Mouse (Mus musculus): ENCODE data around the gene Ust. TPM values are rescaled to one million over a fixed set of nuclear protein-coding genes. Genes with fewer than 3 reads are reported as not detected.

Ust gene
- polyA plus RNA-seq, 1 experiment from 2014 or later: 6.6 TPM

GRCm38 (mm10) chr10:8365816-8366215, 152.8 kb downstream of the Ust start:
- no peak overlapping the region for H3K9ac ChIP-seq (ENCODE audit: low read length)
- H3K27ac ChIP-seq (ENCODE audit: low read depth, low read length): no peak overlapping the region
- H3K27me3 ChIP-seq (ENCODE audit: control insufficient read depth, insufficient read depth, low read length): no peaks in the 10 kb centered on the region
- no peaks in the 10 kb centered on the region for H3K4me1 ChIP-seq (ENCODE audit: control insufficient read depth, insufficient read depth, low read length)
- H3K36me3 ChIP-seq (ENCODE audit: control insufficient read depth, insufficient read depth, low read length): no peaks in the 10 kb centered on the region
- H3K9me3 ChIP-seq (ENCODE audit: control insufficient read depth, low read length): no peaks in the 10 kb centered on the region
- ATAC-seq (ENCODE audit: insufficient read depth, low FRiP score, low TSS enrichment) (no peak), DNase-seq (ENCODE audit: low spot score) (no peak)
- H3K4me3 ChIP-seq (ENCODE audit: low read depth, low read length): no peak overlapping the region
- 46% methylated on average over 1 of the region's 1 CpGs for WGBS
- no peak overlapping the region for H3K4me2 ChIP-seq (ENCODE audit: low read depth)

- Histone ChIP-seq H3K9me3 (ENCODE audit: control insufficient read depth, low read length) (no peaks in the 10 kb centered on the region), H3K9ac (ENCODE audit: low read length) (no peak overlapping the region), H3K4me3 (ENCODE audit: low read depth, low read length) (no peak overlapping the region), H3K4me2 (ENCODE audit: low read depth) (no peak overlapping the region), H3K27me3 (ENCODE audit: control insufficient read depth, insufficient read depth, low read length) (no peaks in the 10 kb centered on the region), H3K4me1 (ENCODE audit: control insufficient read depth, insufficient read depth, low read length) (no peaks in the 10 kb centered on the region), H3K27ac (ENCODE audit: low read depth, low read length) (no peak overlapping the region), H3K36me3 (ENCODE audit: control insufficient read depth, insufficient read depth, low read length) (no peaks in the 10 kb centered on the region)
- ATAC-seq (ENCODE audit: insufficient read depth, low FRiP score, low TSS enrichment) (no peak), DNase-seq (ENCODE audit: low spot score) (no peak)
- 42% methylated on average over 3 of the region's 3 CpGs for WGBS
Measured at GRCm38 (mm10) chr10:8364182-8364581, 154.4 kb downstream of the Ust start.

GRCm38 (mm10) chr10:8363281-8363680, 155.3 kb downstream of the Ust start:
- Histone ChIP-seq H3K4me3 (ENCODE audit: low read depth, low read length) (no peak overlapping the region), H3K9ac (ENCODE audit: low read length) (no peak overlapping the region), H3K9me3 (ENCODE audit: control insufficient read depth, low read length) (no peaks in the 10 kb centered on the region), H3K4me2 (ENCODE audit: low read depth) (no peak overlapping the region), H3K4me1 (ENCODE audit: control insufficient read depth, insufficient read depth, low read length) (no peaks in the 10 kb centered on the region), H3K27ac (ENCODE audit: low read depth, low read length) (no peak overlapping the region), H3K36me3 (ENCODE audit: control insufficient read depth, insufficient read depth, low read length) (no peaks in the 10 kb centered on the region), H3K27me3 (ENCODE audit: control insufficient read depth, insufficient read depth, low read length) (no peaks in the 10 kb centered on the region)
- ATAC-seq (ENCODE audit: insufficient read depth, low FRiP score, low TSS enrichment) (no peak), DNase-seq (ENCODE audit: low spot score) (no peak)
- 29% methylated on average over 8 of the region's 8 CpGs for WGBS

- no peaks in the 10 kb centered on the region for H3K4me1 ChIP-seq (ENCODE audit: control insufficient read depth, insufficient read depth, low read length)
- no peak overlapping the region for H3K27ac ChIP-seq (ENCODE audit: low read depth, low read length)
- no peaks in the 10 kb centered on the region for H3K9me3 ChIP-seq (ENCODE audit: control insufficient read depth, low read length)
- H3K36me3 ChIP-seq (ENCODE audit: control insufficient read depth, insufficient read depth, low read length): no peaks in the 10 kb centered on the region
- no peak overlapping the region for H3K4me2 ChIP-seq (ENCODE audit: low read depth)
- no peaks in the 10 kb centered on the region for H3K27me3 ChIP-seq (ENCODE audit: control insufficient read depth, insufficient read depth, low read length)
- WGBS: 85% methylated on average over 15 of the region's 15 CpGs
- ATAC-seq (ENCODE audit: insufficient read depth, low FRiP score, low TSS enrichment) (no peak), DNase-seq (ENCODE audit: low spot score) (no peak)
- no peak overlapping the region for H3K9ac ChIP-seq (ENCODE audit: low read length)
- no peak overlapping the region for H3K4me3 ChIP-seq (ENCODE audit: low read depth, low read length)
Measured at GRCm38 (mm10) chr10:8358286-8359045, 160.2 kb downstream of the Ust start.

GRCm38 (mm10) chr10:8353534-8353933, 165.1 kb downstream of the Ust start:
- Histone ChIP-seq H3K9ac (ENCODE audit: low read length) (no peak overlapping the region), H3K27me3 (ENCODE audit: control insufficient read depth, insufficient read depth, low read length) (no peaks in the 10 kb centered on the region), H3K27ac (ENCODE audit: low read depth, low read length) (no peak overlapping the region), H3K4me3 (ENCODE audit: low read depth, low read length) (no peak overlapping the region), H3K9me3 (ENCODE audit: control insufficient read depth, low read length) (no peaks in the 10 kb centered on the region), H3K36me3 (ENCODE audit: control insufficient read depth, insufficient read depth, low read length) (no peaks in the 10 kb centered on the region), H3K4me2 (ENCODE audit: low read depth) (no peak overlapping the region), H3K4me1 (ENCODE audit: control insufficient read depth, insufficient read depth, low read length) (no peaks in the 10 kb centered on the region)
- ATAC-seq (ENCODE audit: insufficient read depth, low FRiP score, low TSS enrichment) (no peak), DNase-seq (ENCODE audit: low spot score) (no peak)
- 82% methylated on average over 4 of the region's 4 CpGs for WGBS

GRCm38 (mm10) chr10:8350626-8351025, 168.0 kb downstream of the Ust start:
- no peaks in the 10 kb centered on the region for H3K4me1 ChIP-seq (ENCODE audit: control insufficient read depth, insufficient read depth, low read length)
- no peaks in the 10 kb centered on the region for H3K27me3 ChIP-seq (ENCODE audit: control insufficient read depth, insufficient read depth, low read length)
- DNase-seq (ENCODE audit: low spot score) (no peak), ATAC-seq (ENCODE audit: insufficient read depth, low FRiP score, low TSS enrichment) (no peak)
- no peaks in the 10 kb centered on the region for H3K9me3 ChIP-seq (ENCODE audit: control insufficient read depth, low read length)
- H3K27ac ChIP-seq (ENCODE audit: low read depth, low read length): no peak overlapping the region
- WGBS: 86% methylated on average over 7 of the region's 7 CpGs
- H3K9ac ChIP-seq (ENCODE audit: low read length): no peak overlapping the region
- no peak overlapping the region for H3K4me2 ChIP-seq (ENCODE audit: low read depth)
- H3K4me3 ChIP-seq (ENCODE audit: low read depth, low read length): no peak overlapping the region
- no peaks in the 10 kb centered on the region for H3K36me3 ChIP-seq (ENCODE audit: control insufficient read depth, insufficient read depth, low read length)

GRCm38 (mm10) chr10:8347497-8347896, 171.1 kb downstream of the Ust start:
- WGBS: 59% methylated on average over 5 of the region's 5 CpGs
- no peak overlapping the region for H3K9ac ChIP-seq (ENCODE audit: low read length)

GRCm38 (mm10) chr10:8342556-8342955, 176.1 kb downstream of the Ust start:
- no peaks in the 10 kb centered on the region; the same call in 1 of the 2 replicates for H3K36me3 ChIP-seq (ENCODE audit: control insufficient read depth, insufficient read depth, low read length)
- DNase-seq (ENCODE audit: low spot score): no peak
- no peak overlapping the region for H3K27ac ChIP-seq (ENCODE audit: low read depth, low read length)
- WGBS: 82% methylated on average over 2 of the region's 2 CpGs
- no peak for ATAC-seq (ENCODE audit: insufficient read depth, low FRiP score, low TSS enrichment)
- no peaks in the 10 kb centered on the region for H3K4me1 ChIP-seq (ENCODE audit: control insufficient read depth, insufficient read depth, low read length)
- no peak overlapping the region for H3K4me2 ChIP-seq (ENCODE audit: low read depth)
- H3K9ac ChIP-seq (ENCODE audit: low read length): no peak overlapping the region
- no peak overlapping the region for H3K4me3 ChIP-seq (ENCODE audit: low read depth, low read length)
- H3K9me3 ChIP-seq (ENCODE audit: control insufficient read depth, low read length): no peaks in the 10 kb centered on the region
- H3K27me3 ChIP-seq (ENCODE audit: control insufficient read depth, insufficient read depth, low read length): no peaks in the 10 kb centered on the region

More at GRCm38 (mm10) chr10:8347497-8347896, 171.1 kb downstream of the Ust start:
- no peak for ATAC-seq (ENCODE audit: insufficient read depth, low FRiP score, low TSS enrichment)
- Histone ChIP-seq H3K4me3 (ENCODE audit: low read depth, low read length) (no peak overlapping the region), H3K27ac (ENCODE audit: low read depth, low read length) (no peak overlapping the region), H3K36me3 (ENCODE audit: control insufficient read depth, insufficient read depth, low read length) (no peaks in the 10 kb centered on the region), H3K9me3 (ENCODE audit: control insufficient read depth, low read length) (no peaks in the 10 kb centered on the region), H3K27me3 (ENCODE audit: control insufficient read depth, insufficient read depth, low read length) (no peaks in the 10 kb centered on the region), H3K4me1 (ENCODE audit: control insufficient read depth, insufficient read depth, low read length) (no peaks in the 10 kb centered on the region), H3K4me2 (ENCODE audit: low read depth) (no peak overlapping the region)
- DNase-seq (ENCODE audit: low spot score): no peak
